8 mouse cellular contexts compared by ENCODE assay signal in the genomic region with DNA sequence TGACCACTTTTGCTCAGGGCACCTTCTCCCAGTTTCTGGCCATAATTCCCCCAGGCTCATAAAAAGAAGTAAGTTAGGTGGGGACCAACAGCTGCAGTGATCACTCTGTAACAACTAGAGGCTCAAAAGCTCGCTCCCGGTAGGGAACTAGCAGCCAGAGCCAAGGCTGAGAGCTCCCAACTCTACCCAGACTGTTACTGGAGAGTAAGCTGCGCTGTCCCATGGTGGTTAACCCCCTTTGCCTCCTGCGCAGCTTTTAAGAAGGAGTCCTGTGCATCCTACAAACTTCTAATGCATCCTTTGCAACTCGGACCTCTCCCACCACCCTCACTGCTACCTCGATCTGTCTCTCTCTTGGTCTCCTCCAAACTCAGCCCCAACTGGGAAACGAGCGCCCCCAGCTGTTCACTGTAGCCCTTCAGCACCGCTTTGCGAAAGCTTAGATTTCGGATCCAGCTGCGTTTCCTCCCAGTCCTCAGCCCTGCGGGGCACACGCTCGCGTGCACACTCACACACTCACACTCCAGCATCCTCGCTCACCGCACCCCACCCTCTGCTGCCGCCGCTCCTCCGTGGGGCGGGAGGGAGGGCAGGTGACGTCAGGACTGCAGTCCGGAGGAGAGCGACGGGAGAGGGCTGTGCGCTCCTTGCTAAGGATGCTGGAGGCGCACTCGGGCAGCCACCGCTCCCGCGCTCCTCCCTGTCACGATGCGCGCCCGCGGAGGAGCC. TPM values are rescaled to one million over a fixed set of nuclear protein-coding genes. Genes with fewer than 3 reads are reported as not detected.
A peak's percentile ranks its signal among the peaks of the same experiment; 100 is the strongest.
DNase-seq lines count a peak whose midpoint lies in the region; ATAC-seq and TF ChIP-seq lines count a peak whose summit lies in the region.

A gene (plus strand): TSS at position 610 of the 729 bp plus-strand sequence.

- H3K9ac ChIP-seq in ES-E14 (ENCODE audit: insufficient read depth, low read depth, low read length, poor library complexity, severe bottlenecking) = peak within 1 kb of the TSS; percentile 62; the same call in 1 of the 2 replicates
- peak within 1 kb of the TSS; percentile 37 for H3K9ac ChIP-seq in forebrain, embryonic 11.5 days (ENCODE audit: low read length)
- no peak within 1 kb of the TSS for H3K9ac ChIP-seq in heart, embryonic 12.5 days
- no peak within 1 kb of the TSS for H3K9ac ChIP-seq in liver, embryonic 15.5 days

- in situ Hi-C loops in ES-E14 (cut with MboI; ENCODE audit: low sequenced_read_pairs in 2 of 2, unreplicated experiment in 2 of 2) = loop anchor here (5.0 to 25.0 kb wide), 2 partner anchors 472 to 482 kb away; a partner anchor contains a TSS

- H3K4me1 ChIP-seq in ES-E14 (ENCODE audit: control insufficient read depth in 2 of 2, insufficient read depth in 2 of 2, low read length in 2 of 2, poor library complexity in 1 of 2) = peaks cover 0 to 2% of the 10 kb centered on the region in 2 experiments; a peak in 1 of 4 replicates
- no peaks in the 10 kb centered on the region; the same call in 1 of the 2 replicates for H3K4me1 ChIP-seq in forebrain, embryonic 11.5 days (replicated peaks; ENCODE audit: control insufficient read depth, insufficient read depth, low read length)
- peaks cover 15% of the 10 kb centered on the region for H3K4me1 ChIP-seq in heart, embryonic 12.5 days (replicated peaks)
- no peaks in the 10 kb centered on the region for H3K4me1 ChIP-seq in liver, embryonic 15.5 days (replicated peaks)

- no peaks in the 10 kb centered on the region for H3K36me3 ChIP-seq in ES-E14 (ENCODE audit: control insufficient read depth, insufficient read depth, low read length, poor library complexity, severe bottlenecking)
- no peaks in the 10 kb centered on the region for H3K36me3 ChIP-seq in forebrain, embryonic 11.5 days (ENCODE audit: control insufficient read depth, insufficient read depth, low read length)
- no peaks in the 10 kb centered on the region for H3K36me3 ChIP-seq in heart, embryonic 12.5 days
- H3K36me3 ChIP-seq in liver, embryonic 15.5 days (replicated peaks) = no peaks in the 10 kb centered on the region

- peak within 1 kb of the TSS; percentile 95 for H3K4me2 ChIP-seq in forebrain, embryonic 11.5 days (ENCODE audit: low read depth, low read length, severe bottlenecking)
- peak within 1 kb of the TSS; percentile 95 for H3K4me2 ChIP-seq in heart, embryonic 12.5 days
- H3K4me2 ChIP-seq in liver, embryonic 15.5 days = peak within 1 kb of the TSS; percentile 32

- peak within 1 kb of the TSS; percentile 82 to 88 for H3K4me3 ChIP-seq in ES-E14 (ENCODE audit: insufficient read depth in 1 of 2, low read depth in 1 of 2, low read length in 2 of 2, poor library complexity in 1 of 2, severe bottlenecking in 1 of 2)
- H3K4me3 ChIP-seq in forebrain, embryonic 11.5 days (ENCODE audit: low read depth, low read length) = peak within 1 kb of the TSS; percentile 40
- H3K4me3 ChIP-seq in heart, embryonic 12.5 days = peak within 1 kb of the TSS; percentile 48
- H3K4me3 ChIP-seq in liver, embryonic 15.5 days (replicated peaks) = 0 out of 2 replicates have a peak within 1 kb of the TSS, but pooled peaks have one; percentile 10

- no peak within 1 kb of the TSS for H3K27ac ChIP-seq in ES-E14 (ENCODE audit: insufficient read depth, low read depth, low read length, poor library complexity, severe bottlenecking)
- no peak within 1 kb of the TSS for H3K27ac ChIP-seq in forebrain, embryonic 11.5 days (ENCODE audit: low read depth, low read length)
- no peak within 1 kb of the TSS for H3K27ac ChIP-seq in heart, embryonic 12.5 days (ENCODE audit: poor library complexity, severe bottlenecking)
- no peak within 1 kb of the TSS for H3K27ac ChIP-seq in liver, embryonic 15.5 days (replicated peaks)

- H3K27me3 ChIP-seq in forebrain, embryonic 11.5 days (ENCODE audit: control insufficient read depth, insufficient read depth, low read length) = peaks cover 12% of the 10 kb centered on the region
- H3K27me3 ChIP-seq in heart, embryonic 12.5 days (replicated peaks) = peaks cover 50% of the 10 kb centered on the region
- H3K27me3 ChIP-seq in liver, embryonic 15.5 days = peaks cover 26% of the 10 kb centered on the region

- peak; percentile 93 for ATAC-seq in forebrain, embryonic 11.5 days (replicated peaks; ENCODE audit: low FRiP score)
- peak; percentile 45; the same call in 1 of the 2 replicates for ATAC-seq in heart, embryonic 12.5 days (ENCODE audit: insufficient number of reproducible peaks, low FRiP score)
- no peak for ATAC-seq in liver, embryonic 15.5 days (ENCODE audit: insufficient read depth)
- ATAC-seq in erythroblast, adult 5-6 weeks (replicated peaks; ENCODE audit: low FRiP score, poor library complexity, severe bottlenecking) = no peak

- peak; percentile 77 for DNase-seq in ES-E14 (ENCODE audit: low read depth, low spot score)
- DNase-seq in brain, embryonic 18.5 days (ENCODE audit: low read depth, low spot score) = peak; percentile 40
- DNase-seq in forebrain, embryonic 11.5 days (ENCODE audit: low spot score) = peak; percentile 85
- peak; percentile 59 to 73 for DNase-seq in layer of hippocampus, adult 18-20 months (ENCODE audit: low spot score in 2 of 2)
- DNase-seq in retina, embryonic 14.5 days (ENCODE audit: low spot score) = peak; percentile 86

- under 1% methylated on average over 37 of the region's 37 CpGs for WGBS in forebrain, embryonic 11.5 days
- WGBS in heart, embryonic 12.5 days = under 1% methylated on average over 36 of the region's 37 CpGs
- 1% methylated on average over 37 of the region's 37 CpGs for WGBS in liver, embryonic 15.5 days (ENCODE audit: insufficient replicate concordance)

- no peaks in the 10 kb centered on the region for H3K9me3 ChIP-seq in ES-E14 (ENCODE audit: control insufficient read depth, insufficient read depth, low read depth, low read length)
- H3K9me3 ChIP-seq in forebrain, embryonic 11.5 days (ENCODE audit: control insufficient read depth, low read length) = no peaks in the 10 kb centered on the region
- no peaks in the 10 kb centered on the region for H3K9me3 ChIP-seq in heart, embryonic 12.5 days (replicated peaks)
- no peaks in the 10 kb centered on the region for H3K9me3 ChIP-seq in liver, embryonic 15.5 days (replicated peaks)

TF ChIP-seq in ES-E14, 5 proteins besides CTCF, POLR2A, EP300 and RAD21:
- peak; percentile 34; the same call in 1 of the 2 replicates for TF ChIP-seq HCFC1 (IDR thresholded peaks at IDR 0.05; ENCODE audit: borderline replicate concordance, insufficient read depth, low read length)
- peak; percentile 15; the same call in 1 of the 2 replicates for TF ChIP-seq ZC3H11A (IDR thresholded peaks at IDR 0.05; ENCODE audit: borderline replicate concordance, low read depth, low read length)
- no peak for TF ChIP-seq MAFK (IDR thresholded peaks at IDR 0.05; ENCODE audit: insufficient read depth, low read depth, low read length)

RNA-seq across cellular contexts. Expression of the gene that starts here (rescaled TPM):
- total RNA-seq in ES-E14 (2012; rRNA removed) = 50.8 and 69.7 TPM in 2 replicates
- polyA plus RNA-seq in forebrain, embryonic 11.5 days (2014; fragmentation: Nextera tagmentation; extraction: Ambion mirVana) = 30.2 and 34.4 TPM in 2 replicates
- polyA plus RNA-seq in heart, embryonic 12.5 days (2016; fragmentation: Nextera tagmentation; extraction: Ambion mirVana) = 12.3 and 14.6 TPM in 2 replicates
- total RNA-seq in layer of hippocampus, adult 18-20 months (2021) = 10 to 100 TPM; 71.2 to 87.3 TPM
- polyA plus RNA-seq in liver, embryonic 15.5 days (2015; fragmentation: Nextera tagmentation; extraction: Ambion mirVana) = 2.4 and 2.5 TPM in 2 replicates
- not detected in 2 replicates for total RNA-seq in erythroblast, adult 5-6 weeks (2015; ENCODE audit: low replicate concordance)
- total RNA-seq in erythroblast, adult 5-6 weeks (2017; ENCODE audit: low replicate concordance) = 0.34 TPM in 1 of 2 replicates, not detected in the other

Comparison
In these comparisons a context has a peak if more than half of its experiments do, and no peak if none do; other contexts are left out.
1. RNA of the gene that starts here (total RNA-seq): 71.2 to 87.3 TPM in layer of hippocampus, adult 18-20 months and 50.8 to 69.7 TPM in ES-E14; 0.34 TPM in erythroblast, adult 5-6 weeks; every median in the first group is over 10 times any median in the second.
2. H3K4me3 ChIP-seq: peak in every context shown above with its lines; median percentile 85 in ES-E14; 48 in heart, embryonic 12.5 days; 40 in forebrain, embryonic 11.5 days; 10 in liver, embryonic 15.5 days.
3. H3K9ac ChIP-seq: peak in ES-E14 (single experiment) and forebrain, embryonic 11.5 days (single experiment); none in heart, embryonic 12.5 days (single experiment) and liver, embryonic 15.5 days (single experiment).
4. ATAC-seq: peak in forebrain, embryonic 11.5 days (single experiment) and heart, embryonic 12.5 days (single experiment); none in liver, embryonic 15.5 days (single experiment) and erythroblast, adult 5-6 weeks (single experiment).
5. H3K4me2 ChIP-seq: peak in every context shown above with its lines; median percentile 95 in forebrain, embryonic 11.5 days; 95 in heart, embryonic 12.5 days; 32 in liver, embryonic 15.5 days.
6. Peak in every context shown above with its lines, with median percentiles within 50 percentile points of each other: DNase-seq.